Mouse (Mus musculus): ENCODE results near the gene Mrln. TPM values are rescaled to one million over a fixed set of nuclear protein-coding genes. Genes with fewer than 3 reads are reported as not detected.

Gene Mrln
- total RNA-seq (2021) (1 to 10 TPM; 3.0 to 3.4 TPM), polyA plus RNA-seq (2012; rRNA removed) (4.1 and 5.2 TPM in 2 replicates)
- long read RNA-seq, result 0 reads

DNA sequence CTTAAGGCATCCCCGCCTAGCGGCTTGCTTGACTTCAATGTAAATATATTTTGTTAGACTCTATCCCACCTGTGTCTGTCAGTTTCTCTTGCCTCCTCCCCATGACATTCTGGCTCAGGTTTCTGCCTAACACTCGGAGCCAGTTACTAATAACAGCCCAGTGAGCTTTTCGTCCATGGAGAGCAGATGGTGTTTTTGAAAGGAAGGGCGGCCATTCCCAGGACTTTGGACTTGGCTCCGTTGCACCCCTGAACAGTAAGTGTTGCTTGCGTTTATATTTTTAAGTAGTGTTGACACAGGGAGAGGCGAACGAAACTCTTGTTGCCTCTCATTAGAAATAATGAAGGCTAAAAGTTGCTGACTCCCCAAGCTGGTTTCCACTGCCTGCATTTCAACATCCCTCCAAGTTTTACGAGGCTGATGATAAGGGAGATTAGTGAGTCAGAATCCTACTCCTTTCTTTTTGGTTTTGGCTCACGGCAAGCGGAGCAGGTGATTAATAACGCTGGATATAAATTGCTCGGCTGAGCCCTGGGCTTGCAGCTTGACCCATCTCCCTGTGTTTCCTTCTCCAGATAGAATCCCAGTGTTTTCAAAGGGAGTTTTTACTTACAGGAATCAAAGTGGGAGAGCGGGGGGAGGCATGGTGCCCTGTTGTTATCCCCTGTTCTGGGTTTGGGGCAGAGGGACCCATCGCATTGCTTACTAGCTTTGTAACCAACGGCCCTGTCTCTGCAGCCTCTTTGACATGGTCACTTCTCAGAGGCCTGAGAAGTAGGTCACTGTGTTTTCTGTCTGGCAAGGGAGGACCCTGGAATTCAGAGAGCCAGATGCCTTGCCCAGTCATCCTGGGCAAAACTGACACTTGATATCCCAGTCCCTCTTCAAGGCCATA is at the start of gene Mrln:
Gene Mrln, plus strand, starts transcription at position 160 of the 895 bp plus-strand sequence.
- DNase-seq, result no peak
- peaks cover 2% of the 10 kb centered on the region; the same call in 1 of the 2 replicates for H3K4me1 ChIP-seq (ENCODE audit: control insufficient read depth, insufficient read depth, low read length)
- intact Hi-C loops (cut with DNase I), result loop anchor here (5.0 kb wide), 1 partner anchor 38 kb away; no protein-coding TSS in a partner anchor
- no peak for TF ChIP-seq EP300 (IDR thresholded peaks at IDR 0.05; ENCODE audit: insufficient read depth, low read depth, low read length)
- no peak for TF ChIP-seq POLR2A (IDR thresholded peaks at IDR 0.05; ENCODE audit: insufficient read depth, low read depth, low read length)
- TF ChIP-seq CTCF (IDR thresholded peaks at IDR 0.05), result no peak
- peak within 1 kb of the TSS; percentile 13; the same call in 1 of the 2 replicates for H3K27ac ChIP-seq
- 48% methylated on average over 17 of the region's 17 CpGs for WGBS
- H3K36me3 ChIP-seq (ENCODE audit: control insufficient read depth, insufficient read depth, low read length), result no peaks in the 10 kb centered on the region
- H3K9ac ChIP-seq (ENCODE audit: low read depth, low read length), result no peak within 1 kb of the TSS
- no peak within 1 kb of the TSS for H3K4me3 ChIP-seq
- no peaks in the 10 kb centered on the region for H3K79me2 ChIP-seq (replicated peaks; ENCODE audit: control insufficient read depth, insufficient read depth, low read length)
- no peaks in the 10 kb centered on the region for H3K27me3 ChIP-seq (ENCODE audit: control insufficient read depth, insufficient read depth, low read length)

DNA sequence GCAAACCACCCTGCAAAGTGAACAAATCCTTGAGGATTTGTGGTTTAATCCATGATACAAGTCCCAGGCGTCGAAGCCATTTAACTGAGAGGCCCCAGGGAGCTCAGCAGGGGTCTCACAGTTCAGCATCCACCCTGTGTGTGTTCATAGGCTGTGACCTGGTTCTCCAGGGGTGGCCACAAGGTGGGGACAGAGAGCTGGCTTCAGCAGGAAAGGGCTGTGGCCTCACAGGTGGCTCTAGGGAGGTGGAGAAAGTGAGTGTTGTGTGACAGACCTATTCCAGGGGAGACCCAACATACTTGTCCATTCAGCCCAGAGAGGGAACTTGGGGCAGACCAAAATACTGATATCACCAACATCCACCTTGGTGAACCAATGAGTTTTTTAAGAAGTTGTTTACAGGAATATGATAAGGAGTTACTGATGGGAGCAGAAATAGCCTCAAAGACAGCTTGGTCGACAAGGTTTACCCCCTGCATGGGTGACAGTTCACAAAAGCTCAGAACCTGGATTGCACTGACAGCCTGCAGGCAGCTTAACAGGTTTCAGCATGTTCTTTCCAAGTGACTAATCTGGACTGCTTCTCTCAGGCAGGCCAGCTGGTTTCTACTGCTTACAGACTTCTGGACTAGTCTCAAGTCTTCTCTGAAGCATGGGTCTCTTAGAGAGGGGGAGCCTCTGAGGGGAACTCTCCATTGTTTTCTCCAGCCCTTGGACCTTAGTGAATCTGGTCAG is 47.9 kb upstream of the Mrln start:
- 89% methylated on average over 3 of the region's 3 CpGs for WGBS
- no peak overlapping the region for H3K4me3 ChIP-seq

DNA sequence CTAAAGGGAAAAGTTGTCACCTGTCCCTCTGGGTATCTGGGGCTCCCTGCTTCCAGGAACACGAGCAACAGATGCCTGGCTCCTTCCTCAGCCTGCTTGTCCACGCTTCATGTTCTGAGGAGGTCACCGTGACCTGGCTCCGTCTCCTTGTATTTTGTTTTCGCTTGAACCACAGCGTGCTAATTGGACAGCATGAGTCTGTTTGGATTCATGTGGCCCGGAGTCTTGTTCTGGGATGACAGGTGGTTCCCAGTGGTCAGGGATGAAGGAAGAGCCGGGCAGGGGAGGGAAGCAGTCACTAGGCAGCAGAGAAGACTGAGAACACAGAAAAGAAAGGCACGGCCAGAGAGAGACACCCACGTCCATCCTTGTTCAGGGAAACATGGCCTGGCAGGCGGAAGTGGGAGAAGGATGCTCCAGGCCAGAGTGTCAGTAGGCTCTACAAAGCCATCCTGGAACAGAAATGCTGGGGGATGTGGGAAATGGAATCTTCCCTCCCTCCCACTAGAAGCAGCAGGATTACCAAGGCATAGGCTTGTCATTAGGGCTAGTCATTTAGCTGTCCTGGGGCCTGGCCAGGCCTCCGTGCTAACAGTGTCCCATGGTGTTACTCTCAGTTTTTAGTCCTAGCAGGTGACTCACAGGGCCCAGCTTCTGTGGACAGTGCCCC is 44.7 kb upstream of the Mrln start:
- whole genome bisulfite sequencing, result 80% methylated on average over 12 of the region's 12 CpGs
- Histone ChIP-seq H3K4me3 (no peak overlapping the region), H3K36me3 (ENCODE audit: control insufficient read depth, insufficient read depth, low read length) (no peaks in the 10 kb centered on the region)

More for the DNA sequence above, 47.9 kb upstream of the Mrln start:
- TF ChIP-seq EP300 (IDR thresholded peaks at IDR 0.05; ENCODE audit: insufficient read depth, low read depth, low read length) (no peak), CTCF (IDR thresholded peaks at IDR 0.05) (peak; percentile 67)
- Histone ChIP-seq H3K27me3 (ENCODE audit: control insufficient read depth, insufficient read depth, low read length) (no peaks in the 10 kb centered on the region), H3K79me2 (replicated peaks; ENCODE audit: control insufficient read depth, insufficient read depth, low read length) (no peaks in the 10 kb centered on the region), H3K4me1 (ENCODE audit: control insufficient read depth, insufficient read depth, low read length) (peaks cover 8% of the 10 kb centered on the region), H3K36me3 (ENCODE audit: control insufficient read depth, insufficient read depth, low read length) (no peaks in the 10 kb centered on the region), H3K9ac (ENCODE audit: low read depth, low read length) (no peak overlapping the region), H3K27ac (no peak overlapping the region)
- no peak for DNase-seq
- intact Hi-C loops (cut with DNase I), result no loop called here

DNA sequence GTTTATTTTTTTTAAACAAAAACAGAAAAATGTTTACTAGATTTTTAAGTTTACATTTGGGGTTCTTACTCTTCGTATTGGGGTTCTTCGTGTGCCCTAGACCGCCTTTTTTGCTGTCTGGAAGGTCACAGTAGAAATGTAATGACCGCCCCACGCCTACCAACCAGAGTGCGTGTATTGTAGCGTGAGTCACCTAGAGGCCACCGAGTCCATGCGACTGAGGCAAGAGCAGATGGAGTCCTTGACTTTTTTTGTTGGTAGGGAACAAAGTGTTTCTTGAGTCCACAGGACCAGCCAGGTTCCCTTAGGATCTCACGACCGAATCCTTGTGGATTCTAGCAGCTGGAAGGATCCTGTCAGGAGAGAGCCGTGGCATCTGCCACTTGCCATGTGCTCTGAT is 43.7 kb upstream of the Mrln start:
- no peak for DNase-seq
- Histone ChIP-seq H3K27me3 (ENCODE audit: control insufficient read depth, insufficient read depth, low read length) (no peaks in the 10 kb centered on the region), H3K27ac (no peak overlapping the region), H3K36me3 (ENCODE audit: control insufficient read depth, insufficient read depth, low read length) (no peaks in the 10 kb centered on the region), H3K4me3 (no peak overlapping the region), H3K4me1 (ENCODE audit: control insufficient read depth, insufficient read depth, low read length) (no peaks in the 10 kb centered on the region), H3K79me2 (replicated peaks; ENCODE audit: control insufficient read depth, insufficient read depth, low read length) (0 out of 2 replicates have a peak, but pooled peaks cover 1% of the 10 kb centered on the region), H3K9ac (ENCODE audit: low read depth, low read length) (no peak overlapping the region)
- intact Hi-C loops (cut with DNase I), result no loop called here
- TF ChIP-seq EP300 (IDR thresholded peaks at IDR 0.05; ENCODE audit: insufficient read depth, low read depth, low read length), result no peak
- TF ChIP-seq CTCF (IDR thresholded peaks at IDR 0.05), result no peak
- TF ChIP-seq POLR2A (IDR thresholded peaks at IDR 0.05; ENCODE audit: insufficient read depth, low read depth, low read length), result no peak
- WGBS, result 94% methylated on average over 12 of the region's 12 CpGs

More for the DNA sequence above, 44.7 kb upstream of the Mrln start:
- H3K27me3 ChIP-seq (ENCODE audit: control insufficient read depth, insufficient read depth, low read length), result no peaks in the 10 kb centered on the region
- TF ChIP-seq POLR2A (IDR thresholded peaks at IDR 0.05; ENCODE audit: insufficient read depth, low read depth, low read length), result no peak
- no peak for TF ChIP-seq CTCF (IDR thresholded peaks at IDR 0.05)
- no peak for TF ChIP-seq EP300 (IDR thresholded peaks at IDR 0.05; ENCODE audit: insufficient read depth, low read depth, low read length)
- H3K27ac ChIP-seq, result no peak overlapping the region
- no peaks in the 10 kb centered on the region for H3K4me1 ChIP-seq (ENCODE audit: control insufficient read depth, insufficient read depth, low read length)
- DNase-seq, result no peak
- H3K9ac ChIP-seq (ENCODE audit: low read depth, low read length), result no peak overlapping the region
- no peaks in the 10 kb centered on the region for H3K79me2 ChIP-seq (replicated peaks; ENCODE audit: control insufficient read depth, insufficient read depth, low read length)
- intact Hi-C loops (cut with DNase I), result no loop called here

DNA sequence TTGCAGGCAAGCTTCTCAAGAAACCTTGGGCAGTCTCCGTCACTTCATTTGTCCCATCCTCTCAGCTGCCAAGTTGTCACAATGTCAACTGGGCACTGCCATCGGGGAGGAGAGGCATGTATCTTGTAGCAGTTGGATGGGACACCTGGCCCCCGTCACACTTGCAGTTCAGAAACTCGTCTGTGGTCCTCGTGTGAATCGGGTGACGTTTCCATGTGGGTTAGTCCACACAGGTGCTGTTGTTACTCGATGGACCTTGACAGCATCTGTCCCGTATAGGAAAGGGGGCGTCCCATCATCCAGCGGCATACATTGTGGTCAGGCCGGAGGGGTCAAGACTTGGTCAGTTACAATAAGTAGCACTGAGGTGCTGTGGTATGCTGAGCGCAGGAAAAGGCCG is 43.0 kb upstream of the Mrln start:
- WGBS, result 91% methylated on average over 14 of the region's 14 CpGs
- no peak for DNase-seq
- no peaks in the 10 kb centered on the region for H3K36me3 ChIP-seq (ENCODE audit: control insufficient read depth, insufficient read depth, low read length)

More for the DNA sequence above, 43.0 kb upstream of the Mrln start:
- H3K4me3 ChIP-seq, result no peak overlapping the region
- no peak overlapping the region for H3K27ac ChIP-seq
- TF ChIP-seq EP300 (IDR thresholded peaks at IDR 0.05; ENCODE audit: insufficient read depth, low read depth, low read length) (no peak), POLR2A (IDR thresholded peaks at IDR 0.05; ENCODE audit: insufficient read depth, low read depth, low read length) (no peak)
- H3K79me2 ChIP-seq (replicated peaks; ENCODE audit: control insufficient read depth, insufficient read depth, low read length), result 0 out of 2 replicates have a peak, but pooled peaks cover 1% of the 10 kb centered on the region
- intact Hi-C loops (cut with DNase I), result no loop called here
- H3K9ac ChIP-seq (ENCODE audit: low read depth, low read length), result no peak overlapping the region
- H3K27me3 ChIP-seq (ENCODE audit: control insufficient read depth, insufficient read depth, low read length), result no peaks in the 10 kb centered on the region
- H3K4me1 ChIP-seq (ENCODE audit: control insufficient read depth, insufficient read depth, low read length), result no peaks in the 10 kb centered on the region
